Mouse (Mus musculus) embryonic facial prominence, embryonic 10.5 days (tissue): ENCODE measurements at regions not wholly inside any gene's neighbourhood (a gene's known extent, or its start where the extent isn't known, plus 50 kb on each side); places are given as distances from the start of the nearest gene placed in this dataset.

Source experiments
- DNase-seq: peaks from one replicate; pipeline ENCODE4 v3.0.0-alpha.2; 2017; ENCODE audit warnings: low spot score
- H3K27ac ChIP-seq: fragments of 300-500 bp; sonication (generic); replicated peaks from 2 replicates; pipeline ENCODE4 v1.5.1; 2016; ENCODE audit warnings: mild to moderate bottlenecking
- H3K27me3 ChIP-seq: fragments of 300-500 bp; sonication (generic); replicated peaks from 2 replicates; pipeline ENCODE4 v1.6.1; 2016; ENCODE audit warnings: low read depth, mild to moderate bottlenecking; ENCODE audit not compliant: poor library complexity, severe bottlenecking
- H3K36me3 ChIP-seq: fragments of 300-500 bp; sonication (generic); replicated peaks from 2 replicates; pipeline ENCODE4 v1.6.1; 2016; ENCODE audit warnings: mild to moderate bottlenecking, moderate library complexity
- H3K4me1 ChIP-seq: fragments of 300-500 bp; sonication (generic); 2 replicates; pipeline ENCODE4 v1.6.1; 2016
- H3K4me3 ChIP-seq: fragments of 300-500 bp; sonication (generic); 2 replicates; pipeline ENCODE4 v1.5.1; 2016; ENCODE audit warnings: mild to moderate bottlenecking, moderate library complexity
- H3K9me3 ChIP-seq: fragments of 300-500 bp; sonication (generic); 2 replicates; pipeline ENCODE4 v1.6.1; 2016; ENCODE audit warnings: mild to moderate bottlenecking
- WGBS: fragments of 180-500 bp; shearing (Covaris S2); methylation state at CpG from one replicate; pipeline ENCODE4 v1.1.7; 2016; 5-methylcytosine and 5-hydroxymethylcytosine counted together

GRCm38 (mm10) chr9:116227738-116228137, 52.6 kb upstream of the Tgfbr2 start:
- DNase-seq = no peak
- no peak overlapping the region for H3K27ac ChIP-seq
- no peaks in the 10 kb centered on the region for H3K27me3 ChIP-seq
- 66% methylated on average over 7 of the region's 7 CpGs for WGBS
- H3K4me1 ChIP-seq = peaks cover 10% of the 10 kb centered on the region
- H3K36me3 ChIP-seq = no peaks in the 10 kb centered on the region
- H3K4me3 ChIP-seq = no peak overlapping the region
- H3K9me3 ChIP-seq = no peaks in the 10 kb centered on the region
